Mouse (Mus musculus): ENCODE results near the gene Emc9. TPM values are rescaled to one million over a fixed set of nuclear protein-coding genes. Genes with fewer than 3 reads are reported as not detected.

Emc9 gene
- 10 to 100 TPM; 27.5 to 45.7 TPM for total RNA-seq (2021)
- long read RNA-seq, experiment 1, transcript Emc9-201 (5 exons, 855 nt): major isoform, 10 of 11 reads
- long read RNA-seq, experiment 1, partial matches to known transcripts: 1 of 11 reads
- long read RNA-seq, experiment 1, other reads (novel, unspliced or antisense): 0 of 11 reads
- long read RNA-seq, experiment 2, transcript Emc9-201 (5 exons, 855 nt): major isoform, 40 of 43 reads
- long read RNA-seq, experiment 2, partial matches to known transcripts: 0 of 43 reads
- long read RNA-seq, experiment 2, other reads (novel, unspliced or antisense): 3 of 43 reads

GRCm38 (mm10) chr14:55584702-55585565 lies at the start of gene Emc9:
Gene Emc9 (minus strand): TSS chr14:55585302.
- peak; percentile 73 to 80 for DNase-seq (ENCODE audit: low spot score in 2 of 2)

DNA sequence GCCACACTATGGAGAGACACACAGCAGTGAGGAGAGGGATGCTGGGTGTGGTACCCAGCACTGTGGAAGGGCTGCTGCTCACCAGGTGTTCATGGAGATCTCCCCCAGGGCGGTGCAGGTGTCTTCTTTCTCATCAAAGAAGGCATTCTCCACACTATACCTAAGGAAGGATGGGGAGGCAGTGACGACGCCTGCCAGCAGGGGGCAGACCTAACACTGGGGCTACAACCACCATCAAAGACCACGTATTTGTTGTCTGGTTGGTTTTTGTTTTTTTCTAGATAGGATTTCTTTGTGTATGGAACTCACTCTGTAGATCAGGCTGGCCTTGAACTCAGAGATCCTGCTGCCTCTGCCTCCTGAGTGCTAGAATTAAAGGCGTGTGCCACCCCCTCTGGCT lies 44.2 kb upstream of the Emc9 start:
- DNase-seq (ENCODE audit: low spot score in 2 of 2): peak; percentile 52 to 73

DNA sequence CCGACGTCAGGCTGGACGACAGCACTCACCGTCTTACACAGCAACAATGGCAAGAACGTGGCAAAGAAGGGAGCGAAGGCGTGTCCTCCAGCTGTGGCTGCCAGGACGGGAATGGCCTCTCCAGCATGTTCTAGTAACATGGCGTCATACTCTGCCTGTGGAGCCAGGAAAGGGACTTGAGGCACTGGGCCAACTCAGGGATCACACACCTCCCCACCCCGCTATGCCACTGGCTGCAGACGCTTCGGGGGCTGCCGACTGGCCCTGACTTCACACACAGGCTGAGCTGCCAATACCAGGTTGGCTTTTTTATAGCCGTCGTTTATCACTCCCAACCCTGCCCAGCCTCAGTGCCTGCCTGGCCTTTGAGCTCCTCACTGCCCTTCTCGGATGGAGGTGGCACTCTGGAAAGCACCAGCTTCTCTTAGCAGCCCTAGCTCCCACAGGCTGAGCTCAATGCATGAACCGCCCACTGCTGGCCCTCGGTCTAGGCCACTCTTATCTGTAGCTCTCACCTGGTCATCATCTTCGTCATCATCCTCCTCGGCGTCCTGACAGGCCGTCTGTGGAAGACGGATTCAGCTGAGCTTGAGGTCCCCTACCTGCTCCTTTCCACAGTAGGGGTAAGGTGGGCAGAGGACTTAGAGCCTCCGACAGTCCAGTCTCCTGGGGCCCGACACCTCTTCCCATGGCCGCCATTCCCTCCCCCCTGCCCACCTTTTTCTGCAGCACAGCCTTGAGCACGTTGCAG lies 43.1 kb upstream of the Emc9 start:
- no peak for DNase-seq (ENCODE audit: low spot score in 2 of 2)

- DNase-seq (ENCODE audit: low spot score in 2 of 2): no peak
Observed at GRCm38 (mm10) chr14:55618486-55619195, 33.5 kb upstream of the Emc9 start.

GRCm38 (mm10) chr14:55617822-55618221 lies 32.7 kb upstream of the Emc9 start, which contains the start of gene Rec8:
Gene Rec8 (plus strand): TSS chr14:55618037.
- DNase-seq (ENCODE audit: low spot score in 2 of 2): no peak

GRCm38 (mm10) chr14:55616844-55617243 lies 31.7 kb upstream of the Emc9 start:
- no peak for DNase-seq (ENCODE audit: low spot score in 2 of 2)

DNA sequence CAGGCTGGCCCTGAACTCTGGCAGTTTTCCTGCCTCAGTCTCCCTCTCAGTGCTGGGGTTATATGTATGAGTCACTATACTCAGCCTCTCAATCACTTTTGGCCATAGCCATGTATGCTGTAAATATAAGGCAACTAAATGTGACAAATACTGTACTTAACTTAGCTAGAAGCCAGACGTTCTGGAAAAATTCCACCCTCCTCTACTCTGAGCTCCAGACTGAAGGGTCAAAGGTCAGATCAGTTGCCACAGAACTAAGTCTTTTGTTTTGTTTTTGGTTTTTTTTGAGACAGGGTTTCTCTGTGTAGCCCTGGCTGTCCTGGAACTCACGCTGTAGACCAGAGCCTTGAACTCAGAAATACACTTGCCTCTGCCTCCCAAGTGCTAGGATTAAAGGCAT lies 30.8 kb upstream of the Emc9 start:
- DNase-seq (ENCODE audit: low spot score in 2 of 2): no peak

DNA sequence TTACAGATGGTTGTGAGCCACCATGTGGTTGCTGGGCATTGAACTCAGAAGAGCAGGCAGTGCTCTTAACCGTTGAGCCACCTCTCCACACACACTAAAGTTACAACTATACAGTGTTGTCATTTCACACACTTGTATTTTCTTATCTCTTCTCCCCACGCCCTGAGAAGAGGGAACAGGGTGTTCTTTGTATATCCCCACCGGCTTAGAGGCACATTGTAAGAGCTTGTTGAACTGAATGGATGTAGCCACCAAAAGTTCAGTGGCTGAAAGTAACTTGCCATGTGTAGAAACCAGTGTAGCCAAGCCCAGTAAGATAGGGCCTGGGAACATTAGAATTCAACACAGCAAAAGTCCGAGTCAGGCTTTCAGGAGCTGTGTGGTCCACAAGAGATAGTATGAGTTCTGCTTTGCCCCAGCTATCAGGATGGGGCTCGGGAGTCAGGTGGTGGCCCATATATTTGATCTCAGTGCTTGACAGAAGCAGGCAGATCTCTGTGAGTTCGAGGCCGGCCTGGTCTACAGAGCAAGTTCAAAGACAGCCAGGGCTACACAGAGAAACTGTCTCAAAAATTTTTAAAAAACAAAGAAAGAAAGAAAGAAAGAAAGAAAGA lies 29.6 kb upstream of the Emc9 start:
- DNase-seq (ENCODE audit: low spot score in 2 of 2): no peak

GRCm38 (mm10) chr14:55613346-55613745 lies 28.2 kb upstream of the Emc9 start:
- no peak for DNase-seq (ENCODE audit: low spot score in 2 of 2)

- DNase-seq (ENCODE audit: low spot score in 2 of 2): no peak
Observed at GRCm38 (mm10) chr14:55608339-55608738, 23.2 kb upstream of the Emc9 start.

- no peak for DNase-seq (ENCODE audit: low spot score in 2 of 2)
Observed at GRCm38 (mm10) chr14:55605743-55606459, 20.8 kb upstream of the Emc9 start.

DNA sequence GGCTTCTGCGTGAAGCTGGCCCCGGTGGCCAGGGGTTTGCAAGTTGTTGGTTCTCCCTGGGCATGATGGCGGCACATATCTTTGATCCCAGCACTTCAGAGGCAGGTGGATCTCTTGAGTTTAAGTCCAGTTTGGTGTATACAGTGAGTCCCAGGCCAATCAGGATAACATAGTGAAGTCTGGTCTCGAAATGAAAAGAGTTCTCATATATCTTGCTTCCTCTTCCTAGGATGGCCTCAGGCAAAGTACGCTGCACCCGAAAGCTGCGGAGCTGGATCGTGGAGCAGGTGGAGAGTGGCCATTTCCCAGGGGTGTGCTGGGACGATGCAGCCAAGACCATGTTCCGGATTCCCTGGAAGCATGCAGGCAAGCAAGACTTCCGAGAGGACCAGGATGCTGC lies 19.7 kb upstream of the Emc9 start:
- DNase-seq (ENCODE audit: low spot score in 2 of 2): no peak

DNA sequence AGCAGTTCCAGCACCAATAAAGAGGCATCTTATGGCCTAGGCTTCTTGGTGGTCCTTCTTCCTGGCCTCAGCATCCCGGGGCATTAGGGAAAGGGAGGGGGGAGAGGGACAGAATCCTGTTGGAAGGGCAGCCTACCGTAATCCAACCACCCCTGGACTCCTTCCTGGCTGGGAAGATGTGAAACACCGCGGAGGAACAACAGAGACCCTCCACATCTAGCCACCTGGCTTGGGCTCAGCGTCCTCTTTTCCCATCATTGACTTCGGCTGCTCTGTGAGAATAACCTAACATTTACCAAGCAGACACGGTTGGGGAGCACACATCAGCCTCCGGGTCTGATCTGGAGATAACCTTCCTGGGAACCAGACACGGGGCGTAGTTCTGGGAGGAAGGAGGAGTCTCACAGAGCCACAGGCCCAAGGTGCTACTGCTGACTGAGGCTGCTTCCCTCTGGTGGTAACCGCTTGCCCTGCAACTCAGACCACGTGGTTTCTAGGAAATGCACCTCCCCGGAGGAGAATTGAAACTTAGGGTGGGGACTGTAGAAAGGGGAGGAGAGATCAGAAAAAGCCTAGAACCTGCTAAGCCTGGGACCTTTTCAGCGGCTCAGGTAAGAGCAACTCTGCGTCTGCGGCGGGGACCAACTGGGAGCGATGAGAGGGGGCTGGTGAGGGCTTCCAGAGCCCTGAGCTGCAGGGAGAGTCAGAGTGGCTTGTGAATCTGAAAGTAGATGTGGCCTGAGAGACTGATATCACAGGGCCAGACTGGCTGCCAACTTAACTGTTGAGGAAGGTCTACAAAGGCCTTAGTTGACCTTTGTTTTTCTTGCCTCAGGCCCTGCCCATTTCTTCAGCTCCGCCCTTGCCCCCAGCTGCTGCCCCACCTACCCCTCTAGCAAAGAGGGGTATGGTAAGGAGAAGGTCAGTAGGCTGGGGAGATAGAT lies 18.8 kb upstream of the Emc9 start:
- DNase-seq (ENCODE audit: low spot score in 2 of 2): peak; percentile 86

- DNase-seq (ENCODE audit: low spot score in 2 of 2): no peak
Observed at GRCm38 (mm10) chr14:55603271-55603632, 18.1 kb upstream of the Emc9 start, which contains the start of gene Irf9. Gene Irf9 (plus strand): TSS chr14:55603571.

- DNase-seq (ENCODE audit: low spot score in 2 of 2): no peak
Observed at GRCm38 (mm10) chr14:55598521-55599390, 13.7 kb upstream of the Emc9 start.

DNA sequence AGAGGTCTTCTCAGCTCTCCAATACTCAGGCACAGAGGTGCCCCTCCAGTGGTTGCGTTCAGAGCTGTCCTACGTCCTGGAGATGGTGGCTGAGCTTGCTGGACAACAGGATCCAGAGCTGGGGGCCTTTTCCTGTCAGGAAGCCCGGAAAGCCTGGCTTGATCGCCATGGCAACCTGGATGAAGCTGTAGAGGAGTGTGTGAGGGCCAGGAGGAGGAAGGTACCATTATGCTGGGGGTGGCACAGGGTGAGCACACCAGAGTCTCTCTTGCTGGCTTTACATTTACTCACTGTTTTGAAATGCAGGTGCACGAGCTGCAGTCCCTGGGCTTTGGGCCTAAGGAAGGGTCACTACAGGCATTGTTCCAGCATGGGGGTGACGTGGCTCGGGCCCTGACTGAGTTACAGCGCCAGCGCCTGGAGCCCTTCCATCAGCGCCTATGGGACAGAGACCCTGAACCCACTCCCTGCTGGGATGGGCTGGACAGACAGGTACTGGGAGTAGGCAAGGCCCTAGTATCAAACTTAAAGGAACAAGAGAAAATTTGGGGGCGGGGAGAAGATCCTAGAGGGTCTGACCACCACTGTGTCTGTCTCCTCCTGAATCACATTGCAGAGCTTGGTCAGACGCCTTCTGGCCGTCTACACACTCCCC lies 11.1 kb upstream of the Emc9 start:
- no peak for DNase-seq (ENCODE audit: low spot score in 2 of 2)

GRCm38 (mm10) chr14:55592226-55592625 lies 7.1 kb upstream of the Emc9 start:
- no peak for DNase-seq (ENCODE audit: low spot score in 2 of 2)
